Mouse (Mus musculus) kidney, adult 2 months (tissue): ENCODE measurements at regions not wholly inside any gene's neighbourhood (a gene's known extent, or its start where the extent isn't known, plus 50 kb on each side); places are given as distances from the start of the nearest gene placed in this dataset.

Experiments used
- CTCF ChIP-seq: fragments of 200-500 bp; conservative IDR thresholded peaks from 2 replicates; pipeline ENCODE4 v1.5.1; 2011; ENCODE audit warnings: low read depth, mild to moderate bottlenecking, control low read depth, low read length, moderate library complexity, mixed read lengths; ENCODE audit not compliant: insufficient read depth, insufficient read length
- POLR2A ChIP-seq: fragments of 200-500 bp; IDR thresholded peaks from one replicate; pipeline ENCODE4 v1.6.1; 2011; ENCODE audit warnings: low read depth, low read length, control low read depth

GRCm38 (mm10) chr14:76687971-76688407, 131.3 kb upstream of the Serp2 start:
- TF ChIP-seq CTCF (no peak), POLR2A (no peak)
